Mouse (Mus musculus) midbrain, embryonic 12.5 days (tissue): ENCODE measurements around the gene Cttnbp2nl. TPM values are rescaled to one million over a fixed set of nuclear protein-coding genes. Genes with fewer than 3 reads are reported as not detected.

Source experiments
- ATAC-seq: fragments of 200-750 bp; cut with Nextera tagmentation; 2 replicates; pipeline ENCODE4 v1.8.0; 2017; ENCODE audit warnings: low read depth, moderate TSS enrichment, moderate library complexity; ENCODE audit not compliant: low FRiP score
- H3K27ac ChIP-seq: fragments of 300-500 bp; sonication (generic); replicated peaks from 2 replicates; pipeline ENCODE4 v1.5.1; 2016; ENCODE audit warnings: mild to moderate bottlenecking
- H3K27me3 ChIP-seq: fragments of 300-500 bp; sonication (generic); 2 replicates; pipeline ENCODE4 v1.6.1; 2016; ENCODE audit warnings: mild to moderate bottlenecking
- H3K36me3 ChIP-seq: fragments of 300-500 bp; sonication (generic); 2 replicates; pipeline ENCODE4 v1.6.1; 2016
- H3K4me1 ChIP-seq: fragments of 300-500 bp; sonication (generic); 2 replicates; pipeline ENCODE4 v1.6.1; 2016
- H3K4me2 ChIP-seq: fragments of 300-500 bp; sonication (generic); replicated peaks from 2 replicates; pipeline ENCODE4 v1.6.1; 2016; ENCODE audit warnings: mild to moderate bottlenecking, moderate library complexity
- H3K4me3 ChIP-seq: fragments of 300-500 bp; sonication (generic); 2 replicates; pipeline ENCODE4 v1.5.1; 2016; ENCODE audit warnings: mild to moderate bottlenecking
- H3K9ac ChIP-seq: fragments of 300-500 bp; sonication (generic); replicated peaks from 2 replicates; pipeline ENCODE4 v1.6.1; 2016; ENCODE audit warnings: mild to moderate bottlenecking, moderate library complexity
- H3K9me3 ChIP-seq: fragments of 300-500 bp; sonication (generic); 2 replicates; pipeline ENCODE4 v1.6.1; 2016; ENCODE audit warnings: mild to moderate bottlenecking
- WGBS: fragments of 180-500 bp; shearing (Covaris S2); methylation state at CpG from one replicate; pipeline ENCODE4 v1.1.7; 2016; 5-methylcytosine and 5-hydroxymethylcytosine counted together
- polyA plus RNA-seq: library from polyadenylated mRNA; unstranded; fragments of >200 nt; fragmentation: Nextera tagmentation; extraction: Ambion mirVana; gene quantifications from 2 replicates; pipeline ENCODE4 v1.2.1, GENCODE M21; 2016

The Cttnbp2nl gene
- polyA plus RNA-seq, 1 experiment from 2014 or later: 53.3 TPM

GRCm38 (mm10) chr3:105078231-105078826, 25.4 kb upstream of the Cttnbp2nl start:
- Histone ChIP-seq H3K4me3 (no peak overlapping the region), H3K4me1 (peaks cover 6% of the 10 kb centered on the region; the same call in 1 of the 2 replicates), H3K27ac (no peak overlapping the region), H3K4me2 (no peak overlapping the region), H3K9me3 (no peaks in the 10 kb centered on the region), H3K36me3 (no peaks in the 10 kb centered on the region), H3K9ac (no peak overlapping the region), H3K27me3 (no peaks in the 10 kb centered on the region)
- 22% methylated on average over 7 of the region's 7 CpGs for WGBS
- ATAC-seq: peak; percentile 92

GRCm38 (mm10) chr3:105075796-105076195, 22.9 kb upstream of the Cttnbp2nl start:
- no peak overlapping the region for H3K4me2 ChIP-seq
- no peak overlapping the region for H3K4me3 ChIP-seq
- whole genome bisulfite sequencing: 97% methylated on average over 5 of the region's 5 CpGs
- no peaks in the 10 kb centered on the region for H3K27me3 ChIP-seq
- no peak overlapping the region for H3K27ac ChIP-seq
- no peak for ATAC-seq
- H3K9me3 ChIP-seq: no peaks in the 10 kb centered on the region
- H3K4me1 ChIP-seq: peaks cover 6% of the 10 kb centered on the region; the same call in 1 of the 2 replicates
- H3K36me3 ChIP-seq: no peaks in the 10 kb centered on the region
- no peak overlapping the region for H3K9ac ChIP-seq

GRCm38 (mm10) chr3:105072536-105072935, 19.6 kb upstream of the Cttnbp2nl start:
- H3K9ac ChIP-seq: no peak overlapping the region
- H3K4me1 ChIP-seq: no peaks in the 10 kb centered on the region
- H3K36me3 ChIP-seq: no peaks in the 10 kb centered on the region
- no peak overlapping the region for H3K4me2 ChIP-seq
- no peaks in the 10 kb centered on the region for H3K9me3 ChIP-seq
- no peak for ATAC-seq
- no peaks in the 10 kb centered on the region for H3K27me3 ChIP-seq
- H3K4me3 ChIP-seq: no peak overlapping the region
- H3K27ac ChIP-seq: no peak overlapping the region
- 92% methylated on average over 10 of the region's 10 CpGs for WGBS

- 91% methylated on average over 5 of the region's 5 CpGs for WGBS
These were observed 18.3 kb upstream of the Cttnbp2nl start for GRCm38 (mm10) chr3:105071251-105071650.

GRCm38 (mm10) chr3:105070553-105070952, 17.6 kb upstream of the Cttnbp2nl start:
- H3K4me1 ChIP-seq: no peaks in the 10 kb centered on the region
- no peaks in the 10 kb centered on the region for H3K27me3 ChIP-seq
- ATAC-seq: no peak
- H3K9ac ChIP-seq: no peak overlapping the region
- 65% methylated on average over 8 of the region's 8 CpGs for WGBS
- no peaks in the 10 kb centered on the region for H3K9me3 ChIP-seq
- H3K4me3 ChIP-seq: no peak overlapping the region
- no peak overlapping the region for H3K4me2 ChIP-seq
- H3K27ac ChIP-seq: no peak overlapping the region
- no peaks in the 10 kb centered on the region for H3K36me3 ChIP-seq

More at GRCm38 (mm10) chr3:105071251-105071650, 18.3 kb upstream of the Cttnbp2nl start:
- no peaks in the 10 kb centered on the region for H3K36me3 ChIP-seq
- H3K9ac ChIP-seq: no peak overlapping the region
- no peaks in the 10 kb centered on the region for H3K9me3 ChIP-seq
- no peak overlapping the region for H3K4me3 ChIP-seq
- no peaks in the 10 kb centered on the region for H3K27me3 ChIP-seq
- H3K4me2 ChIP-seq: no peak overlapping the region
- H3K4me1 ChIP-seq: no peaks in the 10 kb centered on the region
- H3K27ac ChIP-seq: no peak overlapping the region
- ATAC-seq: no peak

GRCm38 (mm10) chr3:105066544-105066943, 13.6 kb upstream of the Cttnbp2nl start, which contains the start of gene 4930564D02Rik:
Gene 4930564D02Rik, plus strand, starts transcription at chr3:105066844.
- H3K36me3 ChIP-seq: no peaks in the 10 kb centered on the region
- no peaks in the 10 kb centered on the region for H3K9me3 ChIP-seq
- no peak within 1 kb of the TSS for H3K9ac ChIP-seq
- no peaks in the 10 kb centered on the region for H3K27me3 ChIP-seq
- WGBS: 88% methylated on average over 10 of the region's 10 CpGs
- no peak within 1 kb of the TSS for H3K27ac ChIP-seq
- no peak within 1 kb of the TSS for H3K4me2 ChIP-seq
- H3K4me3 ChIP-seq: no peak within 1 kb of the TSS
- no peaks in the 10 kb centered on the region for H3K4me1 ChIP-seq
- ATAC-seq: no peak

- Histone ChIP-seq H3K36me3 (no peaks in the 10 kb centered on the region), H3K4me1 (peaks cover 3% of the 10 kb centered on the region; the same call in 1 of the 2 replicates), H3K9ac (no peak overlapping the region), H3K9me3 (no peaks in the 10 kb centered on the region), H3K4me2 (no peak overlapping the region), H3K27me3 (peaks cover 12% of the 10 kb centered on the region; the same call in 1 of the 2 replicates), H3K4me3 (no peak overlapping the region), H3K27ac (no peak overlapping the region)
- ATAC-seq: no peak
- 88% methylated on average over 9 of the region's 9 CpGs for WGBS
These were observed 9.7 kb upstream of the Cttnbp2nl start for GRCm38 (mm10) chr3:105062676-105063075.

GRCm38 (mm10) chr3:105061991-105062390, 9.0 kb upstream of the Cttnbp2nl start:
- H3K4me3 ChIP-seq: no peak overlapping the region
- H3K9ac ChIP-seq: no peak overlapping the region
- H3K9me3 ChIP-seq: no peaks in the 10 kb centered on the region
- H3K4me2 ChIP-seq: no peak overlapping the region
- H3K27me3 ChIP-seq: peaks cover 12% of the 10 kb centered on the region; the same call in 1 of the 2 replicates
- no peaks in the 10 kb centered on the region for H3K36me3 ChIP-seq
- peaks cover 3% of the 10 kb centered on the region; the same call in 1 of the 2 replicates for H3K4me1 ChIP-seq
- 57% methylated on average over 1 of the region's 1 CpGs for WGBS
- no peak for ATAC-seq
- H3K27ac ChIP-seq: no peak overlapping the region

- H3K4me1 ChIP-seq: peaks cover 3% of the 10 kb centered on the region; the same call in 1 of the 2 replicates
- H3K27me3 ChIP-seq: peaks cover 12% of the 10 kb centered on the region; the same call in 1 of the 2 replicates
- H3K4me3 ChIP-seq: no peak overlapping the region
- 86% methylated on average over 3 of the region's 3 CpGs for WGBS
- ATAC-seq: no peak
- H3K27ac ChIP-seq: no peak overlapping the region
- H3K9ac ChIP-seq: no peak overlapping the region
- no peaks in the 10 kb centered on the region for H3K36me3 ChIP-seq
- H3K4me2 ChIP-seq: no peak overlapping the region
- no peaks in the 10 kb centered on the region for H3K9me3 ChIP-seq
These were observed 8.6 kb upstream of the Cttnbp2nl start for GRCm38 (mm10) chr3:105061496-105061895.

- H3K4me1 ChIP-seq: peaks cover 3% of the 10 kb centered on the region; the same call in 1 of the 2 replicates
- peaks cover 12% of the 10 kb centered on the region; the same call in 1 of the 2 replicates for H3K27me3 ChIP-seq
- no peaks in the 10 kb centered on the region for H3K9me3 ChIP-seq
- H3K27ac ChIP-seq: no peak overlapping the region
- H3K36me3 ChIP-seq: no peaks in the 10 kb centered on the region
- no peak overlapping the region for H3K4me3 ChIP-seq
- ATAC-seq: no peak
- H3K9ac ChIP-seq: no peak overlapping the region
- 79% methylated on average over 6 of the region's 6 CpGs for WGBS
- H3K4me2 ChIP-seq: no peak overlapping the region
These were observed 8.0 kb upstream of the Cttnbp2nl start for GRCm38 (mm10) chr3:105060992-105061391.

GRCm38 (mm10) chr3:105059911-105060310, 7.0 kb upstream of the Cttnbp2nl start:
- H3K4me1 ChIP-seq: peaks cover 3% of the 10 kb centered on the region; the same call in 1 of the 2 replicates
- 89% methylated on average over 7 of the region's 7 CpGs for whole genome bisulfite sequencing
- H3K4me2 ChIP-seq: no peak overlapping the region
- H3K9ac ChIP-seq: no peak overlapping the region
- H3K27ac ChIP-seq: no peak overlapping the region
- no peak for ATAC-seq
- H3K27me3 ChIP-seq: peaks cover 16% of the 10 kb centered on the region; the same call in 1 of the 2 replicates
- no peaks in the 10 kb centered on the region for H3K36me3 ChIP-seq
- H3K9me3 ChIP-seq: no peaks in the 10 kb centered on the region
- H3K4me3 ChIP-seq: no peak overlapping the region

- peak; percentile 57 for ATAC-seq
- Histone ChIP-seq H3K4me1 (peaks cover 3% of the 10 kb centered on the region; the same call in 1 of the 2 replicates), H3K4me2 (peak overlapping the region; percentile 49), H3K4me3 (peak overlapping the region; percentile 32), H3K27ac (no peak overlapping the region), H3K9ac (peak overlapping the region; percentile 35), H3K27me3 (peaks cover 21% of the 10 kb centered on the region), H3K36me3 (no peaks in the 10 kb centered on the region), H3K9me3 (no peaks in the 10 kb centered on the region)
- WGBS: 20% methylated on average over 25 of the region's 25 CpGs
These were observed 5.9 kb upstream of the Cttnbp2nl start for GRCm38 (mm10) chr3:105058627-105059513.
